Mouse (Mus musculus): ENCODE measurements around the gene Fancb.

Fancb gene

DNA sequence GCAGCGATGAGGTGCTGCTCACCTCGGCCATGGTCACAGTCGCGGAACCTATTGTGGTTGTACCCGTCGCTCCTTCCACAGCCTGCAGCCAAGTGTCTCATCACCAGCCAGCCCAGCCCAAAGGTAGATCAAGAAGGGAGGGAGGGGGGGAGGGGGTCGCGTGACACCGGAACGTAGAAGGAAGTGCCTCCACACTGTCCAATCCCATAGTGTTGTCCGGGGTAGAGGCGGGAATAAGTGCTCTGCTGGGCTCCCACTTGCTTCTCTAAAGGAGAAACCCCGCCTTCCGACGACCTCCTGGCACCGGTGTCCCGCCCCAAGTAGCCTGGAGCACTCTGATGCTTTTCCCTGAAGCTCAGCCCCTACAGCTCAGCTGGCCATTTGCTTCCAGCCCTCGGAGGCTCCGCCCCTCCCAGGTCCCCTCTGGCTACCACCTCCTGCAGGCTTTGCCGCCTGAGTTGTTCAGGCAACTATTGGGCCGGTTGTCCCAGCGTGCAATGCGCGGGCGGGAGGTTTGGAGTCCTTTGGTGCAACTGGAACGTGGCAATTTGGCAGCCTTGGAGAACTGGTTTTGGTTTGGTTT, at the start of gene Fancb, which contains the start of gene Mospd2:
Gene Fancb (plus strand): TSS at position 400 of the 583 bp plus-strand sequence.
Gene Mospd2 (minus strand): TSS at position 183 of the 583 bp plus-strand sequence.
- DNase-seq (ENCODE audit: low spot score), result peak; percentile 89

DNA sequence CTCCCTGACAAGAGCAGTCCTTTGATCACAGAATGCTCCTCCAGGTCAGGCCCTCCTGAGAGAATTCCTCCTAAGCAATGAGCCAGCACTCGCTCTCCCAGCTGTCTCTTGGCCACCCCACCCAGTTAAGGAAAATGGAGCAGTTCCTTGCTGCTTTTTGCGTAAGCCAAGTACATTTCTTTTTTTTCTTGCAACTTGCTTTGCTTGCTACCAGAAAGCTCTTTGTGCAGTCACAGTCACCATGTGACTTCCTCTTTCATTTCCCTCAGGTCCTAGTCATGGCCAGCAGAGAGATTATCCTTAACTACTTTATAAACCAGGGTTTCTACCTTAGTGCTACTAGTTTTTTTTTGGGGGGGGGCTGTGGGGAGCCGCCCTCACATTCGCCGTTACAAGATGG, 38.9 kb upstream of the Fancb start:
- no peak for DNase-seq (ENCODE audit: low spot score)

DNA sequence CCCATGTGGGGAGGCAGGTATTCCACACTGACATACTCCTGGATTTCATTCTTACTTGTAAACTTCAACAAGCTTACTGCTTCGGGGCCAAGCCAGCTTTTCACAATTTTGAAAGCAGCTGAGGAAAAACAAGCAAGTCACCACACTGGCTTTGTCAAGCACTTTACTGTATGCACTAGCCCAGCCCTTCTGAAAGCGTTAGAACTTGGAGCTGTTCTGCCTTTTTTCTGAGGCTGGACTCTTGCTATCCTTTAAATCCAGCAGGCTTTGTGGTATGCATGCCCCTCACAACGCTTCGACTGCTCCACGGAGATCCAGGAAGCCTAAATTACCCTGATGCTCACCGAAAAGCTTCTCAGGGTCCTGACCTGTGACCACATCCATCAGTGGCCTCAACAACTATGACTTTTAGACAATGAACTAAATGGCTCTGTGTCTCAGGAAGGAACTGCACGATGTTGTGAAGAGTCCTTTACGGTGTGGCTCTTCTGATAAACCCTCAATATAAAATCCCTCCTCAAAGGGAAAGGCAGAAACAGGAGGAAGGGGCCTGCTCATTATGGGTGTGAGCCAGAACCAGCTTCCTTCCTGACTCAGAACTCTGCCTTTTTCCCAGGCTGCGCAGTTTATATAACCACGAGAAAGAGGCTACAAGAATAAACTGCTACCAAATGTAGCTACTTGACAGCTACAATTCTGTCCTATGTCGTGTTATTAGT, 28.4 kb upstream of the Fancb start:
- peak; percentile 2 for DNase-seq (ENCODE audit: low spot score)

DNA sequence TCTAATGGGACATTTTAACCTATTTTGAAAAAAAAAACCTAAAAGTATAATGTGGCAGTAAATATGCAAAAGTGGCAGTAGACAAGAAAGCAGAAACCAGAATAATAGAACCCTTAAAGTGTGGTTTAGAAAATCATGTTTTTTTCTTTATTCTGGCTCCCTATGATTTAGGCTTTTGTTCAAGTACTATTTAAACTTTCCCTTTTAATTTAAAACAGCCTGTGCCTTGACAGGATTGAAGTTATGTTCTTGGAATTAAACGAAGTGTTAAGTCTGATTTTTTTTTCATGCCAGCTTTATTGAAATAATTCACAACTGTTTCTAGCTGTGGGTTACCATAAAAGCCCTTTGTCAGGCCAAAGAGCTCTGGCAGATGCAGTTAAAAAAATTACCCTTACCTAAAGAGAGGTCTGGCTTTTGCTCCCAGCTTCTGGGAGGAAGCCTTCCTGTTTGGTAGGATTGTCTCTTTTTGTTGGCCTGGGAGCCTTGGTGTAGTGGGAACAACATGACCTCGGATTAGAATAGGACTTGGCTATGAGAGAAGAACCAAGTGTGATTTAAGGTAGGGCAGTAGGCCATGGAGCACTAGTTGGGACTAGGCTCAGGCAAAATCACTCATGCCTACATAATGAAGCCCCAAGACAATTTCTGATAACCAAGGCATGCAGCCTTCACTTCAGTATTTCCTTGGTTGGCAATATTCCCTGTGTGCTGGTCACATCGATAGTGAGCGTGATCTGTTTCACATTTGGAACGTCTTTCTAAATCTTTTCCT, 27.6 kb upstream of the Fancb start:
- no peak for DNase-seq (ENCODE audit: low spot score)

DNA sequence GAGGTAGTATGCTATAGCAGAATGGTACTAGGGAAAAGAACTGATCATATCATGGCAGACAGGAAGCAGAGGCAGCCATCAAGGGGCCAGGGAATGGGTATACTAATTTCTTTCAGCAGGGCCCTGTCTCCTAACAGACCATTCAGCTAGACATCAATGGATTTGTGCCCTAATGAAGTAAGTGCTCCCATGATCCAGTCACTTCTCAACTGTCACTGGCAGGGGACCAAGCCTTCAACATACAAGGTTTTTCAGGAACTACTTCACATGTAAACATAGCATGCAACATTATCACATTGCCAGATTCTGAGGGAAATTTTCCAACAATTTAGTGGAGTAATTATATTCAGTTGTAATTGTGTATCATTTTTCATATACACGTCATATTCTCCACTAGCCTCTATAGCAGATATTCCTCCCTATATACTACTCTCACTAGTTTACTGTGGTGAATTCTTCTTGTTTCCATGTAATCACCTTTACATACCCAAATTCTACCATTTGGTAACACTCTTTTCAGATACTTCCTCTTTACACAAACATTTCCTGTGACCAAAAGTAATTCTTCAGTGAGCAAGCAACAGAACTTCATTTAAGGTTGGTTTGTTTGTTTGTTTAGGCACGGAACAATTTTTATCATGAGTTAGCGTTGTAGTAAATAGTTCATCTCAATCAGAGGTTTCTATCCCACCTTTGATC, 14.5 kb upstream of the Fancb start:
- no peak for DNase-seq (ENCODE audit: low spot score)

DNA sequence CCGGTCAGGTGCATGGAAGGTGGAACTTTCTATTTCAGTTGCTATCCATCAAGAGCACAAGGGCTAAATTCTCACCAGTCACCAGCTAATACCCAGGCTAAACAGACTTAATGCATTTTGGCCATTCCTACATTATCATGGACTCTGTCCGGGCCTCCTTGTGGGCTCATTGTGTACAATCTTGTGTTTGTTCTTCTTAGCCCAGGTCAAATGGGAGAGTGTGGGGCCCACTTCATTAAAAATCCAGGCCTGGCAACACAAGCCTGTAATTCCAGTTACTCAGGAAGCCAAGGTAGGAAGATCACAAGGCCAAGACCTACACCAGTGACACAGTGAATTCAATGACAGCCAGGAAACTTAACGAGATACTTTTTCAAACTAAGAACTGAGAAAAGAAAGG, 9.2 kb upstream of the Fancb start:
- no peak for DNase-seq (ENCODE audit: low spot score)

DNA sequence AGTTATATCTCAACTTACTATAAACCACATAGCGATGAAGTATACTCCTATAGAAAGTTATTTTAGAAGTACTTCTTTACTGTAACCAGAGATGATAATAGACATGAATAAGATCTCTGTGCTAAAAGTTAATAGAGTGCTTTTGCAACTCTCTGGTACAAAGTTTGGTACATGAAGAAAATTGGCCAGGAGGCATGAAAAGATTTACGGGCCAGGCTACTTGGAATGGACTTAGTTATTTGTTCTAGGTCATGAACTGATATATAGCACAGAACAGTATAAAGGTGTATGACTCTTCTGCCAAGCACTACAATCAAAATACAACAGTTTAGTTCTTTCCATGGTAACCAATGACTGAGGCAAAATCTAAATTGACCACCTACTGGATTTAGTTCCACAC, 1.5 kb upstream of the Fancb start:
- DNase-seq (ENCODE audit: low spot score), result no peak

DNA sequence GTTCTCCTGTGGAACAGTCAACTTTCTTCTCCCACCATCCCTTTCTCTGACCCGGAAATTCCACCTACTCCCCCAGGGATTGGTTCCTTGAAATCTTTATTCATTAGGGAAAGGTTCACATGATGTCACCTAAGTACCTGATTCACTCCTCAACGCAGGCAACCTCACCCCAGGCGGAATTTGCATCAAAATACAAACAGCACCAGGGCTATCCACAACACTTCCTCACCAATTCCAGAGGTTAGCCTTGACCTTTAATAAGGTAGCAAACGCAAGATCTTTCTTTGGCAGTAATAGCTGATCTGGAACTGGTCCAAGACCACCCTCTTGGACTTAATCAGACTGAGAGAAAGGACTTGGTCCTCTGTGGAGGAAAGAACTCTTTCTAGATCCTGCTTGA, 22.7 kb downstream of the Fancb start:
- no peak for DNase-seq (ENCODE audit: low spot score)

DNA sequence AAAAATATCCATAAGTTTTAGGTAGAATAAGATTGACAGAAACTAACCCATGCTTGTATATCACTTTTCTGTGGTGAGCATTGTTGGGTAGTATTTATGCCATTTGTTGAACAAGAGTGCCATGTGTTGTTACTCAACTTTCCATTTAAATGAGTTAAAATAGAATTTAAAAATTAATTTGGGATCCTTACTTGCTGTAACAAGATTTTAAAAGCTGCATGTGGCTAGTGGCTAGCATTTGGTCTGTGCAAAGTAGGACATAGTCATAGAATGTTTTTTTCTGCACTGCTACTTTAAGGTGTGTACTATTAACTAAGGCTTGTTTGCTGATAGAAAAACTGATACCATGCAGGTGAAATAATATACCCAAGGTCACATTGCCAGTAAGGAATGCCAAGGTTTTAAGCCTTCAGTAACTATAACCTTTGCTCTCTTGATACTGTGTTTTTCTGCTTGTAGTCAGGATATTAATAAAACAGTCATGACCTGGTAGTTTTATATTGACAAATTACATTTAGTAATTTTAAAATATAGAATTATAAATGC, 24.5 kb downstream of the Fancb start, which contains the start of gene Gm17604:
Gene Gm17604 (minus strand): TSS at position 51 of the 546 bp plus-strand sequence.
- no peak for DNase-seq (ENCODE audit: low spot score)
